Mouse (Mus musculus): ENCODE results near the gene Klhl36. TPM values are rescaled to one million over a fixed set of nuclear protein-coding genes. Genes with fewer than 3 reads are reported as not detected.

Klhl36 gene
- 17.3 TPM in 2 replicates for polyA plus RNA-seq (2015; fragmentation: Nextera tagmentation; extraction: Ambion mirVana)

- Histone ChIP-seq H3K27ac (replicated peaks) (peak within 1 kb of the TSS; percentile 59), H3K4me2 (peak within 1 kb of the TSS; percentile 69), H3K4me1 (replicated peaks) (peaks cover 9% of the 10 kb centered on the region), H3K36me3 (no peaks in the 10 kb centered on the region), H3K4me3 (peak within 1 kb of the TSS; percentile 64), H3K9me3 (no peaks in the 10 kb centered on the region), H3K27me3 (no peaks in the 10 kb centered on the region), H3K9ac (peak within 1 kb of the TSS; percentile 75)
- peak; percentile 97 for ATAC-seq (ENCODE audit: low FRiP score, low read depth)
- under 1% methylated on average over 35 of the region's 35 CpGs for WGBS
Measured at GRCm38 (mm10) chr8:119861706-119862389, at the start of gene Klhl36. Gene Klhl36, plus strand, starts transcription at chr8:119862266.

GRCm38 (mm10) chr8:119812650-119813431, 49.2 kb upstream of the Klhl36 start:
- no peak overlapping the region for H3K4me2 ChIP-seq
- peaks cover 55% of the 10 kb centered on the region for H3K4me1 ChIP-seq (replicated peaks)
- no peak overlapping the region for H3K27ac ChIP-seq (replicated peaks)
- no peak overlapping the region for H3K9ac ChIP-seq
- no peaks in the 10 kb centered on the region for H3K27me3 ChIP-seq
- ATAC-seq (ENCODE audit: low FRiP score, low read depth): no peak
- H3K9me3 ChIP-seq: no peaks in the 10 kb centered on the region
- no peak overlapping the region for H3K4me3 ChIP-seq
- WGBS: 86% methylated on average over 12 of the region's 12 CpGs
- H3K36me3 ChIP-seq: peaks cover 4% of the 10 kb centered on the region; the same call in 1 of the 2 replicates

GRCm38 (mm10) chr8:119816219-119816618, 45.8 kb upstream of the Klhl36 start:
- peaks cover 38% of the 10 kb centered on the region for H3K4me1 ChIP-seq (replicated peaks)
- no peak overlapping the region for H3K4me3 ChIP-seq
- 77% methylated on average over 6 of the region's 6 CpGs for WGBS
- no peak for ATAC-seq (ENCODE audit: low FRiP score, low read depth)
- H3K9ac ChIP-seq: no peak overlapping the region
- H3K9me3 ChIP-seq: no peaks in the 10 kb centered on the region
- no peak overlapping the region for H3K4me2 ChIP-seq
- no peaks in the 10 kb centered on the region for H3K27me3 ChIP-seq
- no peak overlapping the region for H3K27ac ChIP-seq (replicated peaks)
- H3K36me3 ChIP-seq: peaks cover 11% of the 10 kb centered on the region

- ATAC-seq (ENCODE audit: low FRiP score, low read depth): no peak
- peaks cover 20% of the 10 kb centered on the region for H3K36me3 ChIP-seq
- no peak overlapping the region for H3K27ac ChIP-seq (replicated peaks)
- H3K27me3 ChIP-seq: no peaks in the 10 kb centered on the region
- H3K4me1 ChIP-seq (replicated peaks): peaks cover 26% of the 10 kb centered on the region
- no peaks in the 10 kb centered on the region for H3K9me3 ChIP-seq
- no peak overlapping the region for H3K4me3 ChIP-seq
- H3K9ac ChIP-seq: no peak overlapping the region
- no peak overlapping the region for H3K4me2 ChIP-seq
- WGBS: 34% methylated on average over 12 of the region's 12 CpGs
Measured at GRCm38 (mm10) chr8:119817446-119817845, 44.6 kb upstream of the Klhl36 start.

GRCm38 (mm10) chr8:119819316-119819715, 42.8 kb upstream of the Klhl36 start:
- peaks cover 18% of the 10 kb centered on the region for H3K4me1 ChIP-seq (replicated peaks)
- no peaks in the 10 kb centered on the region for H3K27me3 ChIP-seq
- no peak for ATAC-seq (ENCODE audit: low FRiP score, low read depth)
- H3K9ac ChIP-seq: no peak overlapping the region
- H3K4me3 ChIP-seq: no peak overlapping the region
- H3K9me3 ChIP-seq: no peaks in the 10 kb centered on the region
- WGBS: 51% methylated on average over 7 of the region's 7 CpGs
- H3K4me2 ChIP-seq: no peak overlapping the region
- 0 out of 2 replicates have a peak overlapping the region, but pooled peaks have one; percentile 4 for H3K27ac ChIP-seq (replicated peaks)
- peaks cover 23% of the 10 kb centered on the region for H3K36me3 ChIP-seq

DNA sequence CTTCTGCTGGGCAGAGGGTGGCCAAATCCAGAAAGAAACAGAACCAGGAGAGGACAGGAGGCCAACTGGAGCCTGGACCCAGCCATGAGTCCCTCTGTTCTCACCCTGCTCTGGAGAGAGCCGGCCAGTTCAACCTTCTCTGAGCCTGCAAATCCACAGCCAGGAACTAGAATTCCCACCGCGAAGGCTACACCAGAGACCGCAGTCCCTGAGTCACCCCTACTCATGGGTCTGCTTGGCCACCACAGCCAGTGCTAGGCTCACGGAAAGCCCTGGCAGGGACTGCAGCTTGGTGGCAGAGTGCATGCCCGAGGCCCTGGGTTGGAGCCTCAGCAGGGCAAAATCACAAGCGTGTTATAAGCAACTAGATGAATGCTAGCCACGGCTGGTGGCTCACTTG, 42.1 kb upstream of the Klhl36 start:
- ATAC-seq (ENCODE audit: low FRiP score, low read depth): no peak
- H3K4me2 ChIP-seq: no peak overlapping the region
- H3K9me3 ChIP-seq: no peaks in the 10 kb centered on the region
- H3K4me3 ChIP-seq: no peak overlapping the region
- H3K36me3 ChIP-seq: peaks cover 23% of the 10 kb centered on the region
- no peak overlapping the region for H3K27ac ChIP-seq (replicated peaks)
- 93% methylated on average over 8 of the region's 8 CpGs for WGBS
- no peak overlapping the region for H3K9ac ChIP-seq
- H3K4me1 ChIP-seq (replicated peaks): peaks cover 22% of the 10 kb centered on the region
- no peaks in the 10 kb centered on the region for H3K27me3 ChIP-seq

GRCm38 (mm10) chr8:119821691-119822090, 40.4 kb upstream of the Klhl36 start:
- Histone ChIP-seq H3K9me3 (no peaks in the 10 kb centered on the region), H3K27me3 (no peaks in the 10 kb centered on the region), H3K9ac (no peak overlapping the region), H3K4me3 (no peak overlapping the region), H3K4me2 (no peak overlapping the region), H3K4me1 (replicated peaks) (peaks cover 28% of the 10 kb centered on the region), H3K27ac (replicated peaks) (no peak overlapping the region), H3K36me3 (peaks cover 23% of the 10 kb centered on the region)
- WGBS: 95% methylated on average over 6 of the region's 6 CpGs
- no peak for ATAC-seq (ENCODE audit: low FRiP score, low read depth)

- no peak overlapping the region for H3K9ac ChIP-seq
- H3K4me2 ChIP-seq: no peak overlapping the region
- no peak overlapping the region for H3K4me3 ChIP-seq
- peaks cover 34% of the 10 kb centered on the region for H3K4me1 ChIP-seq (replicated peaks)
- no peaks in the 10 kb centered on the region for H3K9me3 ChIP-seq
- ATAC-seq (ENCODE audit: low FRiP score, low read depth): no peak
- no peak overlapping the region for H3K27ac ChIP-seq (replicated peaks)
- H3K36me3 ChIP-seq: peaks cover 23% of the 10 kb centered on the region
- no peaks in the 10 kb centered on the region for H3K27me3 ChIP-seq
- WGBS: 96% methylated on average over 9 of the region's 9 CpGs
Measured at GRCm38 (mm10) chr8:119823278-119823677, 38.8 kb upstream of the Klhl36 start.

DNA sequence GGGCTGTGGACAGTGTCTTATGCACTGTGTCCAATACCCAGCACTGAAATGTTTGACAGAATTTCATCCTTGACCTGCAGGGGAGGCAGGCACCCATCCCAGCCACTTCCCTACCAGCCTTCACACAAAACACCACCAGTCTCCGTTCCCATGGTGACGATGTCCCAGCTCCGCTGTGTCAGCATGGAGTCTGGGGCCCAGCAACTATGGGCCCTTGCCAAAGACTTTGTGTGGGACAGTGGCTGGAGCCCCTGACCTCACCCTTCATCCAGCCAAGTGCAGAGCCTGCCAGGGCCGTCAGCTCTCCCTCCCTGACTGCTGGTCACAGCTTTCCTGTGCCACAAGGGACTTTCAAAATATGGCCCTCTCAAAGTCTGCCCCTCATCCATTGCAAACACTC, 38.0 kb upstream of the Klhl36 start:
- Histone ChIP-seq H3K4me1 (replicated peaks) (peaks cover 42% of the 10 kb centered on the region), H3K4me2 (no peak overlapping the region), H3K27ac (replicated peaks) (no peak overlapping the region), H3K9ac (no peak overlapping the region), H3K36me3 (peaks cover 23% of the 10 kb centered on the region), H3K27me3 (no peaks in the 10 kb centered on the region), H3K4me3 (no peak overlapping the region), H3K9me3 (no peaks in the 10 kb centered on the region)
- WGBS: 39% methylated on average over 4 of the region's 4 CpGs
- ATAC-seq (ENCODE audit: low FRiP score, low read depth): 0 out of 2 replicates have a peak, but pooled peaks have one; percentile 45

DNA sequence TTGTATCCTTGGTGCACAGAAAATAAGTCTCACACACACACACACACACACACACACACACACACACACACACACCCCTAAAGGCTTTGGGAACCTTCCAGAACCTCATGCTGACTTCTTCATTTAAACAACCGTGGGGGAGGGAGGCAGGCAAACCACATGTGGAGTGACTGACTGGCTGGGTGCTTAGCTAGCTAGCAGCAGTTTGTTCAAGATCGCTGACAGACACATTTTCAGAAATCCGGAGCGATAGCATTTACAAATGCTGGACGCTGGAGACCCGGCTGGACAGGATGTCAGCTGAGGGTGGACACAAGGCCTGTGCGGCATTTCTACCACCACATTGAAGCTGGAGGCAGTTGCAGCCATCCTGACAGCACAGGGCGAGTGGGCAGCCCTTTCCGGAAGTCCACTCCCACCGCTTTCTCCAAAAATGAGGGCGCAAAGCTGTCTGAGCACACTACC, 37.2 kb upstream of the Klhl36 start:
- 81% methylated on average over 11 of the region's 11 CpGs for WGBS
- 0 out of 2 replicates have a peak overlapping the region, but pooled peaks have one; percentile 8 for H3K27ac ChIP-seq (replicated peaks)
- no peak overlapping the region for H3K9ac ChIP-seq
- H3K27me3 ChIP-seq: no peaks in the 10 kb centered on the region
- ATAC-seq (ENCODE audit: low FRiP score, low read depth): no peak
- H3K4me3 ChIP-seq: no peak overlapping the region
- H3K4me2 ChIP-seq: no peak overlapping the region
- peaks cover 49% of the 10 kb centered on the region for H3K4me1 ChIP-seq (replicated peaks)
- no peaks in the 10 kb centered on the region for H3K9me3 ChIP-seq
- peaks cover 23% of the 10 kb centered on the region for H3K36me3 ChIP-seq

- ATAC-seq (ENCODE audit: low FRiP score, low read depth): no peak
- peaks cover 13% of the 10 kb centered on the region for H3K36me3 ChIP-seq
- H3K4me1 ChIP-seq (replicated peaks): peaks cover 62% of the 10 kb centered on the region
- H3K9me3 ChIP-seq: no peaks in the 10 kb centered on the region
- no peak overlapping the region for H3K4me3 ChIP-seq
- H3K27me3 ChIP-seq: no peaks in the 10 kb centered on the region
- H3K27ac ChIP-seq (replicated peaks): no peak overlapping the region
- H3K9ac ChIP-seq: no peak overlapping the region
- no peak overlapping the region for H3K4me2 ChIP-seq
- 89% methylated on average over 19 of the region's 19 CpGs for WGBS
Measured at GRCm38 (mm10) chr8:119825950-119826730, 35.9 kb upstream of the Klhl36 start.
